Mouse (Mus musculus): ENCODE data around the gene Nme4. TPM values are rescaled to one million over a fixed set of nuclear protein-coding genes. Genes with fewer than 3 reads are reported as not detected.

The Nme4 gene
- total and polyA plus RNA-seq, 3 experiments = 23.3 to 118 (median 48.5) TPM

DNA sequence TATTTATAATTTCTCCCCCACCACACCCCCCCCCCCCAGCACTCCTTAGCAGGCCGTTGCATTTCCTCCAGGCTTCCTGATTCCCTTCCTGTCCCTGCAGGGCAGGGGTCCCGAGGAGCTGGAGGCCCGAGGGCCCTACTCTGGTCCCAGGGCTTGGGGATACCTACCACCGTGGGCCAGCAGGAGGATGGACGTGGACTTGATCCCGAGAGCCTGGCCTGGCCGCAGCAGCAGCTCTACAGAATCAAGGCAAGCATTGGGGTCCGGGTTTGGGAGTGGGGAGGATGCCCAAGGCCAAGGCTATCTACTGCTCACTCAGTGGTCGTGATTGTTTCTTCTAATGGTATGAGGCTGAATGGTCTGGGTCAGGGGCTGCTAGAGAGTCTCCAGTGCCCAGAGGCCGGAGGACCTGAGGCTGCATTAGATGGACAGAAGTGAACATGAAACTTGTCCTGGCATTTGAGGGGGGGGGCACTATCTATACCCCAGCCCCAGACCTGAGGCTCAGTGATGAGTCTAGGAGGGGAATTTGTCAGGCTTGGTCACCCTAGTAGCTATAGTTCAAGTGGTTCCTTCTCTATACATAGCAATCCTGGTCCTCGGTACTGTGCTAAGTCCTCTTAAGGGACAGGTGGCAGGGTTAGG is 41.8 kb upstream of the Nme4 start:
- Histone ChIP-seq H3K27me3 (ENCODE audit: insufficient read depth, low read length) (no peaks in the 10 kb centered on the region), H3K4me1 (ENCODE audit: insufficient read depth, low read depth, low read length) (peaks cover 43% of the 10 kb centered on the region), H3K36me3 (replicated peaks) (peaks cover 47% of the 10 kb centered on the region), H3K9me3 (replicated peaks) (no peaks in the 10 kb centered on the region), H3K4me3 (ENCODE audit: low read depth, low read length) (no peak overlapping the region; the same call in 1 of the 2 replicates)
- ATAC-seq (ENCODE audit: extremely low read depth, insufficient number of reproducible peaks, low FRiP score, poor library complexity, severe bottlenecking) = no peak
- TF ChIP-seq CTCF (IDR thresholded peaks at IDR 0.05; ENCODE audit: low read depth, low read length) = no peak
- no peak for TF ChIP-seq GATA1 (IDR thresholded peaks at IDR 0.05; ENCODE audit: borderline replicate concordance, low read length)
- TF ChIP-seq TAL1 (conservative IDR thresholded peaks at IDR 0.05; ENCODE audit: low read depth, low read length) = no peak
- TF ChIP-seq GATA2 (IDR thresholded peaks at IDR 0.05; ENCODE audit: borderline replicate concordance, low read depth, low read length) = no peak
- no peak for TF ChIP-seq POLR2AphosphoS5 (IDR thresholded peaks at IDR 0.05; ENCODE audit: insufficient replicate concordance, low read depth, low read length)
- DNase-seq (ENCODE audit: low spot score) = no peak

DNA sequence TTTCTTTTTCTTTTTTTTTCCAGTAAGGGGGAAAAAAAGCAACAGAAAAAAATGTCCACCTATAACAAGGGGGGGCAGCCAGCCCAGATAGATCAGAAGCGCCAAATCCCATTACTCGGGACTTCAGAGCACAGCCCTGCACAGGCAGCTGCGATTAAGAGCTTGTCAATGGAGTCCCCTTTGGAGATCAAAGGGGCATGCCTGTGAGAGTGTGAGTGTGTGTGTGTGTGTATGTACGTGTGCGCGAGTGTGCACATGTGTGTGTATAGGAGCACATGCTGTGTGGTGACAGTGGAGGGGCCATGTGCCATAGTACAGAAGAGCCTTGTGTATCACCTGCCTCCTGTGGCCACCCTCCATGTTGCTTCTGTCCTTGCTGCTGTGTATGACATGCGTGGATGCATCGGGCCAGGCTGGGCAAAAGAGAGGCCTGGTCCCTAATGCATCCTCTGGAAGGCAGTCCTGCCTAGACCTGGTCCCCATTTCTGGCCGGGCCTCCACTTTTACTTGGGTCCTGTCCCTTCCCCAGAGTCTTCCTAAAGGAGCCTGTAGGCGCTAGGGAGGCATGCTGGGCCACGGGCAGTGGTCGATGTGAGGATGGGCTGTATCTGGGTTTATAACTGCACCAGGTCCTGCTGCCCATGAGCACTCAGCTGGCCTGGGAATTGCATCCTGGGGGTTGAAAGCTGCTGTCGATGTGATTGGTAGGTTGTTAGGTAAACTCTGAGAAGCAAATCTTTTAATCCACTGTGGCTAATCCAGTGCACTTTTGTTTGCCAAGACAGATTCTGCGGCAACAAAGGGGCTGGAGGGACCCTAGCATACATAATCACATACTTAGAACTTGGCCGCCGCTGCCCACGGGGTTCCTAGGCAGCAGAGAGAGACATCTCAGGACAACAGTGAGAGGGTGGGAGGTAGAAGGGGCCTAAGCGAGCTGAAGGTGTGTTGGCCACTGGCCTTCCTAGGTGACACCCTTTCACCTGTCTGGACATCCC is 36.8 kb upstream of the Nme4 start:
- H3K27me3 ChIP-seq (ENCODE audit: insufficient read depth, low read length) = no peaks in the 10 kb centered on the region
- H3K36me3 ChIP-seq (replicated peaks) = peaks cover 81% of the 10 kb centered on the region
- DNase-seq (ENCODE audit: low spot score) = no peak
- H3K9me3 ChIP-seq (replicated peaks) = no peaks in the 10 kb centered on the region
- H3K4me3 ChIP-seq (ENCODE audit: low read depth, low read length) = no peak overlapping the region
- ATAC-seq (ENCODE audit: extremely low read depth, insufficient number of reproducible peaks, low FRiP score, poor library complexity, severe bottlenecking) = no peak
- H3K4me1 ChIP-seq (ENCODE audit: insufficient read depth, low read depth, low read length) = peaks cover 8% of the 10 kb centered on the region
- TF ChIP-seq TAL1 (conservative IDR thresholded peaks at IDR 0.05; ENCODE audit: low read depth, low read length) (no peak), GATA1 (IDR thresholded peaks at IDR 0.05; ENCODE audit: borderline replicate concordance, low read length) (no peak), CTCF (IDR thresholded peaks at IDR 0.05; ENCODE audit: low read depth, low read length) (no peak), POLR2AphosphoS5 (IDR thresholded peaks at IDR 0.05; ENCODE audit: insufficient replicate concordance, low read depth, low read length) (no peak), GATA2 (IDR thresholded peaks at IDR 0.05; ENCODE audit: borderline replicate concordance, low read depth, low read length) (no peak)

DNA sequence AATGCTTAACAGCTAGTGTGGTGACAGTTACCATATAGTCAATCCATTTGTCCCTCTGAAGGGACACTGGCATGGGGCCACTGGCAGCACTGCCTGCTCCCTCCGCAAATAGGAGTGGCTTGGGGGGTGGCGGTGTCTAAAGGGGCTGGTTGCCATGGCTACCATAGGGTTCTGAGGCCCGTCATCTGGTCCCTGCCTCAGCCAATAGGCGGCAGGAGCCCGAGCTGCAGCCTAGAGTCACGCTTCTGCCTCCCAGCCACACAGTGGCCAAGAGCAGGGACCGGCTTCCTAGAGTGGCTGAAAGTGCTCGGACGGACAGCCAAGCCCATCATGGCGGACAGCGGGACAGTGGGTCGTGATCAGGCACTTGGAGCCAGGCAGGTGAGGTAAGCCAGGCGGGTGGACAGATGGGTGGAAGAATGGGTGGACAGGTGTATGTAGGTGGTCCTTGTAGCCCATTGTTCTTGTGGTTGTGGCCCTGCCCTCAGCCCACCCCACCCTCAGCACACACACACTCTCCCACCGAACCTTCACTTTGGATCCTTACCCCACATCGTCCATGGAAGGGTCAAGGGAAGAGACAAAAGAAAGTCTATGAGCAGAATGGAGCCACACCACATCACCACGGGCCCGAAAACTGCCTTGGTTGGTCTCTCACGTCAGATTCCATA is 35.8 kb upstream of the Nme4 start:
- Histone ChIP-seq H3K4me3 (ENCODE audit: low read depth, low read length) (no peak overlapping the region), H3K36me3 (replicated peaks) (peaks cover 89% of the 10 kb centered on the region), H3K4me1 (ENCODE audit: insufficient read depth, low read depth, low read length) (peaks cover 8% of the 10 kb centered on the region), H3K27me3 (ENCODE audit: insufficient read depth, low read length) (no peaks in the 10 kb centered on the region), H3K9me3 (replicated peaks) (no peaks in the 10 kb centered on the region)
- TF ChIP-seq CTCF (IDR thresholded peaks at IDR 0.05; ENCODE audit: low read depth, low read length) (no peak), GATA2 (IDR thresholded peaks at IDR 0.05; ENCODE audit: borderline replicate concordance, low read depth, low read length) (no peak), POLR2AphosphoS5 (IDR thresholded peaks at IDR 0.05; ENCODE audit: insufficient replicate concordance, low read depth, low read length) (no peak), GATA1 (IDR thresholded peaks at IDR 0.05; ENCODE audit: borderline replicate concordance, low read length) (no peak), TAL1 (conservative IDR thresholded peaks at IDR 0.05; ENCODE audit: low read depth, low read length) (no peak)
- no peak for DNase-seq (ENCODE audit: low spot score)
- no peak for ATAC-seq (ENCODE audit: extremely low read depth, insufficient number of reproducible peaks, low FRiP score, poor library complexity, severe bottlenecking)

- H3K27me3 ChIP-seq (ENCODE audit: insufficient read depth, low read length) = no peaks in the 10 kb centered on the region
- H3K36me3 ChIP-seq (replicated peaks) = peaks cover 68% of the 10 kb centered on the region
- TF ChIP-seq GATA2 (IDR thresholded peaks at IDR 0.05; ENCODE audit: borderline replicate concordance, low read depth, low read length) = no peak
- no peak for TF ChIP-seq GATA1 (IDR thresholded peaks at IDR 0.05; ENCODE audit: borderline replicate concordance, low read length)
- TF ChIP-seq POLR2AphosphoS5 (IDR thresholded peaks at IDR 0.05; ENCODE audit: insufficient replicate concordance, low read depth, low read length) = no peak
- no peak for TF ChIP-seq TAL1 (conservative IDR thresholded peaks at IDR 0.05; ENCODE audit: low read depth, low read length)
- TF ChIP-seq CTCF (IDR thresholded peaks at IDR 0.05; ENCODE audit: low read depth, low read length) = no peak
Observed at GRCm38 (mm10) chr17:26125226-26125625, 29.8 kb upstream of the Nme4 start.

DNA sequence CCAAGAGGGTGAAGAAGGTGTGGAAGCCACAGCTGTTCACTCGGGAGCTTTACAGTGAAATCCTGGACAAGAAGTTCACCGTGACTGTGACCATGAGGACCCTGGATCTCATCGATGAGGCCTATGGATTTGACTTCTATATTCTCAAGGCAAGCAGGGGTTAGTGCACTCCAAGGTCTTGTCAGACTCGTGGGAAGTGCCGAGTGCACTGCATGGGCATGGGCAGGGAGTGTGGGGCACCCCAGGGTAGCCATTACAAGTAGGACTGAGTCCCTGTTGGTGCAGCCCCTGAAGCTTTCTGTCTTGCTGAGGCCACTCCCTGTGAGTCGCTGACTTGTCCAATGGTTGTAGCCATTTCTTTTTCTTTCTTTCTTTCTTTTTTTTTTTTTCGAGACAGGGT is 29.2 kb upstream of the Nme4 start:
- Histone ChIP-seq H3K27me3 (ENCODE audit: insufficient read depth, low read length) (no peaks in the 10 kb centered on the region), H3K4me1 (ENCODE audit: insufficient read depth, low read depth, low read length) (peaks cover 43% of the 10 kb centered on the region), H3K4me3 (ENCODE audit: low read depth, low read length) (peak overlapping the region; percentile 86), H3K36me3 (replicated peaks) (peaks cover 61% of the 10 kb centered on the region), H3K9me3 (replicated peaks) (no peaks in the 10 kb centered on the region)
- no peak for ATAC-seq (ENCODE audit: extremely low read depth, insufficient number of reproducible peaks, low FRiP score, poor library complexity, severe bottlenecking)
- no peak for TF ChIP-seq POLR2AphosphoS5 (IDR thresholded peaks at IDR 0.05; ENCODE audit: insufficient replicate concordance, low read depth, low read length)
- no peak for TF ChIP-seq GATA2 (IDR thresholded peaks at IDR 0.05; ENCODE audit: borderline replicate concordance, low read depth, low read length)
- no peak for DNase-seq (ENCODE audit: low spot score)

More at GRCm38 (mm10) chr17:26125226-26125625, 29.8 kb upstream of the Nme4 start:
- Histone ChIP-seq H3K9me3 (replicated peaks) (no peaks in the 10 kb centered on the region), H3K4me1 (ENCODE audit: insufficient read depth, low read depth, low read length) (peaks cover 37% of the 10 kb centered on the region), H3K4me3 (ENCODE audit: low read depth, low read length) (no peak overlapping the region; the same call in 1 of the 2 replicates)
- ATAC-seq (ENCODE audit: extremely low read depth, insufficient number of reproducible peaks, low FRiP score, poor library complexity, severe bottlenecking) (no peak), DNase-seq (ENCODE audit: low spot score) (no peak)
